Mouse (Mus musculus) stomach, postnatal 0 days (tissue): ENCODE results near the gene Crtc3.

Experiments used
- CTCF ChIP-seq: IDR thresholded peaks from 2 replicates; pipeline ENCODE4 v1.5.1; 2016; ENCODE audit warnings: antibody characterized with exemption, low read depth, mild to moderate bottlenecking, moderate library complexity
- EP300 ChIP-seq: optimal IDR thresholded peaks from 2 replicates; pipeline ENCODE3; 2016; ENCODE audit warnings: antibody characterized with exemption

- TF ChIP-seq EP300 (no peak), CTCF (no peak)
Observed at GRCm38 (mm10) chr7:80657896-80658295, 30.8 kb downstream of the Crtc3 start.
